Mouse (Mus musculus): ENCODE results near the gene Pfdn2. TPM values are rescaled to one million over a fixed set of nuclear protein-coding genes. Genes with fewer than 3 reads are reported as not detected.

The Pfdn2 gene
- polyA plus RNA-seq, 1 experiment from 2014 or later: 123 TPM

DNA sequence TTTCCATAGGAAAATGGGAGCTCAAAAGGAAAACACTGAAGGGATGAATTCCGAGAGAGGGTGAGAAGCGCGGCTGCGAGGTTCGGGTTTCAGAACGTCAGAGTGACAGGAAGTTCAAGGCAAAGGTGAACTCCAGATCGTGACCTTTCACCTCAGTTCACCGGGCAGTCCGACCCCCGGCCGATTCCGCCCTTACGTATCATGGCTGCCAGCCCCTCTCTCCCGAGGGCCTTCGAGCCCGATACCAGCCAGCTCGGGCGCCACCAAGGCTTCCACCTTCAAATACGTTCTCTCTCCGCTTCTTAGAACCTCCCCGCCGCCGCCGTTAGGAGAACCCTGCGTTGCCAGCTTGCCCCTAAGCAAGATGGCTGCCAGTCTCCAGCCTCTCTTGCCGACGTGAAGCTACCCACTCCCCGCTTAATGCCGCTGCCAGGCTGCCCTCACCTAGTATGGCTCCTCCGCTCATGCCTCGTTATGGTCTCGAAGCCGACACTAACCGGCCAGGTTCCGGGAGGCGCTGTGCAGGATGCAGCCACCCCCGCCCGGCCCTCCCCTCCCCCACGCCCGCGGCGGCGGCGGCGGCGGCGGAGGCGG, 16.5 kb upstream of the Pfdn2 start, which contains the start of gene Dedd:
Gene Dedd, plus strand, starts transcription at position 307 of the 594 bp plus-strand sequence.
- Histone ChIP-seq H3K4me3 (replicated peaks) (peak within 1 kb of the TSS; percentile 77), H3K9ac (replicated peaks) (peak within 1 kb of the TSS; percentile 93), H3K27me3 (no peaks in the 10 kb centered on the region), H3K36me3 (peaks cover 14% of the 10 kb centered on the region; the same call in 1 of the 2 replicates), H3K9me3 (no peaks in the 10 kb centered on the region), H3K4me1 (replicated peaks) (peaks cover 25% of the 10 kb centered on the region), H3K27ac (peak within 1 kb of the TSS; percentile 99), H3K4me2 (peak within 1 kb of the TSS; percentile 86)
- peak; percentile 89 for ATAC-seq (ENCODE audit: insufficient number of reproducible peaks, insufficient read depth, low FRiP score, low TSS enrichment, low read depth)
- under 1% methylated on average over 38 of the region's 48 CpGs for WGBS

GRCm38 (mm10) chr1:171329433-171330215, 15.8 kb upstream of the Pfdn2 start:
- peak overlapping the region; percentile 99 for H3K27ac ChIP-seq
- WGBS: under 1% methylated on average over 50 of the region's 61 CpGs
- peak overlapping the region; percentile 93 for H3K9ac ChIP-seq (replicated peaks)
- peaks cover 20% of the 10 kb centered on the region; the same call in 1 of the 2 replicates for H3K36me3 ChIP-seq
- H3K4me3 ChIP-seq (replicated peaks): peak overlapping the region; percentile 77
- no peaks in the 10 kb centered on the region for H3K27me3 ChIP-seq
- no peaks in the 10 kb centered on the region for H3K9me3 ChIP-seq
- peaks cover 25% of the 10 kb centered on the region for H3K4me1 ChIP-seq (replicated peaks)
- ATAC-seq (ENCODE audit: insufficient number of reproducible peaks, insufficient read depth, low FRiP score, low TSS enrichment, low read depth): peak; percentile 87
- H3K4me2 ChIP-seq: peak overlapping the region; percentile 86

DNA sequence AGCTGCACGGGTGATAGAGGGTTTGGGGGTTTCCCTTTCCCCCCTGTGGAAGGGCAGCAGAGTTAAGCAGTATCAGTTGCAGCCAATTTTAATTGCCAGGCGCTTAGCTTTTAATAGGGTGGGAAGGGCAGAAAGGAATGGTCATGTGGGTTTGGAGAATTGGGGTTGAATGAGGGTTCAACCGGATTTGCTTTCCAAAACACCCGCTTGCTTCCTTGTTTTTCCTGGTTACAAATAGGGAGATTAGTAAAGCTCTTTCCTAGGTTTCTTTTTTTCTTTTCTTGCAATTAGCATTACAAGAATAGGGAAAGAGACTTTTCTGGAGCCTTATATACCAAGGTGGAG, 15.3 kb upstream of the Pfdn2 start:
- Histone ChIP-seq H3K4me1 (replicated peaks) (peaks cover 25% of the 10 kb centered on the region), H3K4me2 (peak overlapping the region; percentile 86), H3K36me3 (peaks cover 23% of the 10 kb centered on the region; the same call in 1 of the 2 replicates), H3K27ac (peak overlapping the region; percentile 99), H3K9me3 (no peaks in the 10 kb centered on the region), H3K9ac (replicated peaks) (peak overlapping the region; percentile 93), H3K4me3 (replicated peaks) (peak overlapping the region; percentile 77), H3K27me3 (no peaks in the 10 kb centered on the region)
- WGBS: under 1% methylated on average over 4 of the region's 4 CpGs
- peak; percentile 19; the same call in 1 of the 2 replicates for ATAC-seq (ENCODE audit: insufficient number of reproducible peaks, insufficient read depth, low FRiP score, low TSS enrichment, low read depth)

- H3K9me3 ChIP-seq: peaks cover 5% of the 10 kb centered on the region; the same call in 1 of the 2 replicates
- peaks cover 17% of the 10 kb centered on the region for H3K4me1 ChIP-seq (replicated peaks)
- H3K4me3 ChIP-seq (replicated peaks): no peak overlapping the region
- H3K4me2 ChIP-seq: no peak overlapping the region
- 94% methylated on average over 16 of the region's 16 CpGs for WGBS
- H3K9ac ChIP-seq (replicated peaks): no peak overlapping the region
- H3K36me3 ChIP-seq: peaks cover 64% of the 10 kb centered on the region
- ATAC-seq (ENCODE audit: insufficient number of reproducible peaks, insufficient read depth, low FRiP score, low TSS enrichment, low read depth): no peak
- no peaks in the 10 kb centered on the region for H3K27me3 ChIP-seq
- H3K27ac ChIP-seq: no peak overlapping the region
Measured at GRCm38 (mm10) chr1:171342262-171343207, 2.9 kb upstream of the Pfdn2 start.

GRCm38 (mm10) chr1:171343922-171344677, 1.4 kb upstream of the Pfdn2 start:
- no peak for ATAC-seq (ENCODE audit: insufficient number of reproducible peaks, insufficient read depth, low FRiP score, low TSS enrichment, low read depth)
- Histone ChIP-seq H3K36me3 (peaks cover 55% of the 10 kb centered on the region), H3K4me3 (replicated peaks) (peak overlapping the region; percentile 87; the same call in 1 of the 2 replicates), H3K9me3 (peaks cover 5% of the 10 kb centered on the region; the same call in 1 of the 2 replicates), H3K27me3 (no peaks in the 10 kb centered on the region), H3K4me2 (peak overlapping the region; percentile 89), H3K4me1 (replicated peaks) (peaks cover 17% of the 10 kb centered on the region), H3K27ac (no peak overlapping the region), H3K9ac (replicated peaks) (no peak overlapping the region)
- 80% methylated on average over 9 of the region's 9 CpGs for WGBS

- Histone ChIP-seq H3K27ac (no peak overlapping the region), H3K4me1 (replicated peaks) (peaks cover 17% of the 10 kb centered on the region), H3K9ac (replicated peaks) (peak overlapping the region; percentile 84), H3K4me3 (replicated peaks) (peak overlapping the region; percentile 87), H3K9me3 (peaks cover 5% of the 10 kb centered on the region; the same call in 1 of the 2 replicates), H3K27me3 (no peaks in the 10 kb centered on the region), H3K4me2 (peak overlapping the region; percentile 89), H3K36me3 (peaks cover 49% of the 10 kb centered on the region)
- 75% methylated on average over 9 of the region's 9 CpGs for WGBS
- no peak for ATAC-seq (ENCODE audit: insufficient number of reproducible peaks, insufficient read depth, low FRiP score, low TSS enrichment, low read depth)
Measured at GRCm38 (mm10) chr1:171344715-171345114, 755 bp upstream of the Pfdn2 start.

DNA sequence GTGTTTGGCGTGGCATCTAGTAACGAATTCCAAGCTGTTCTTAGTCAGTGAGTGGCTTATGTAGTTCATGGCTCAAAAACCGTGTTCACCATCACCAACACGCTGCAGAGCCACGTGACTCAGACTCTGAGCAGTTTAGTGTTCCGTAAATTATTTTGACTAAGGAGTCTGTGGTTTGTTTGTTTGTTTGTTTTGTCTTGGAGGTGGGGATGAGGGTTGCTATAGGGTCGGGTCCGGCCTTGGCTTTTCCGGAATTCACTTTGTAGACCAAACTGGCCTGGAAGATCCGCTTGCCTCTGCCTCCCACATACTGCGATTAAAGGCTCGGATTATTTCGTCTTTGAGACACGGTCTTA, 603 bp downstream of the Pfdn2 start:
- no peak for ATAC-seq (ENCODE audit: insufficient number of reproducible peaks, insufficient read depth, low FRiP score, low TSS enrichment, low read depth)
- Histone ChIP-seq H3K4me1 (replicated peaks) (peaks cover 17% of the 10 kb centered on the region), H3K9ac (replicated peaks) (peak overlapping the region; percentile 84), H3K27me3 (no peaks in the 10 kb centered on the region), H3K9me3 (peaks cover 5% of the 10 kb centered on the region; the same call in 1 of the 2 replicates), H3K4me3 (replicated peaks) (peak overlapping the region; percentile 87), H3K36me3 (peaks cover 35% of the 10 kb centered on the region), H3K27ac (peak overlapping the region; percentile 60; the same call in 1 of the 2 replicates), H3K4me2 (peak overlapping the region; percentile 89)
- 2% methylated on average over 14 of the region's 14 CpGs for WGBS

- 91% methylated on average over 3 of the region's 3 CpGs for WGBS
- peaks cover 5% of the 10 kb centered on the region; the same call in 1 of the 2 replicates for H3K9me3 ChIP-seq
- H3K27me3 ChIP-seq: no peaks in the 10 kb centered on the region
- peaks cover 17% of the 10 kb centered on the region for H3K4me1 ChIP-seq (replicated peaks)
- no peak overlapping the region for H3K4me3 ChIP-seq (replicated peaks)
- no peak overlapping the region for H3K9ac ChIP-seq (replicated peaks)
- H3K4me2 ChIP-seq: no peak overlapping the region
- ATAC-seq (ENCODE audit: insufficient number of reproducible peaks, insufficient read depth, low FRiP score, low TSS enrichment, low read depth): no peak
- H3K36me3 ChIP-seq: peaks cover 10% of the 10 kb centered on the region
- no peak overlapping the region for H3K27ac ChIP-seq
Measured at GRCm38 (mm10) chr1:171348665-171349064, 3.2 kb downstream of the Pfdn2 start.

- Histone ChIP-seq H3K4me1 (replicated peaks) (peaks cover 16% of the 10 kb centered on the region), H3K9me3 (peaks cover 4% of the 10 kb centered on the region; the same call in 1 of the 2 replicates), H3K9ac (replicated peaks) (no peak overlapping the region), H3K36me3 (peaks cover 6% of the 10 kb centered on the region; the same call in 1 of the 2 replicates), H3K4me2 (no peak overlapping the region), H3K4me3 (replicated peaks) (no peak overlapping the region), H3K27me3 (no peaks in the 10 kb centered on the region), H3K27ac (no peak overlapping the region)
- 93% methylated on average over 2 of the region's 2 CpGs for WGBS
- ATAC-seq (ENCODE audit: insufficient number of reproducible peaks, insufficient read depth, low FRiP score, low TSS enrichment, low read depth): no peak
Measured at GRCm38 (mm10) chr1:171349210-171349609, 3.7 kb downstream of the Pfdn2 start.

DNA sequence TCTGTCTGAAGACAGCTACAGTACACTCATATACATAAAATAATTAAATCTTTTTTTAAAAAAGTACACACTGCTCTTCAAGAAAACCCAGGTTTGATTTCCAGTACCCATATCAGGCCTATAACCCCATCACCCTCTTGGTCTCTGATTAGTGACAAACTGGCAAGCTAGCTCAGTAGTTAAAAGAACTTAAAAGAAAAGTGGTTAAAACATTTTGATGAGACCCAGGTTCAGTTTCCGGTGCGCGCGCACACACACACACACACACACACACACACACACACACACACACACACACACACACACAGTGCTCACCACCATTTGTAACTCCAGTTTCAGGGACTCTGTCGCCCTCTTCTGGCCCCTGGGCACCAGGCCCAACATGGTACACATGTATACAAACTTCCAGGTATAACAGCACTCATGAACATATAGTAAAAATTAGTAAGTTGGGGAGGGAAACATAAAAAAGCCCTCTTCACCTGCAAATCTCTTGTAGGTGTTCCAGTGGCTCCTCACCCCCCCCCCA, 10.4 kb downstream of the Pfdn2 start:
- Histone ChIP-seq H3K4me1 (replicated peaks) (peaks cover 13% of the 10 kb centered on the region; the same call in 1 of the 2 replicates), H3K27me3 (no peaks in the 10 kb centered on the region), H3K4me3 (replicated peaks) (no peak overlapping the region), H3K27ac (no peak overlapping the region), H3K36me3 (peaks cover 38% of the 10 kb centered on the region), H3K4me2 (no peak overlapping the region), H3K9me3 (peaks cover 4% of the 10 kb centered on the region; the same call in 1 of the 2 replicates), H3K9ac (replicated peaks) (no peak overlapping the region)
- WGBS: 71% methylated on average over 4 of the region's 5 CpGs
- ATAC-seq (ENCODE audit: insufficient number of reproducible peaks, insufficient read depth, low FRiP score, low TSS enrichment, low read depth): no peak
